ENCODE assay signal across 8 mouse cellular contexts in the genomic region with DNA sequence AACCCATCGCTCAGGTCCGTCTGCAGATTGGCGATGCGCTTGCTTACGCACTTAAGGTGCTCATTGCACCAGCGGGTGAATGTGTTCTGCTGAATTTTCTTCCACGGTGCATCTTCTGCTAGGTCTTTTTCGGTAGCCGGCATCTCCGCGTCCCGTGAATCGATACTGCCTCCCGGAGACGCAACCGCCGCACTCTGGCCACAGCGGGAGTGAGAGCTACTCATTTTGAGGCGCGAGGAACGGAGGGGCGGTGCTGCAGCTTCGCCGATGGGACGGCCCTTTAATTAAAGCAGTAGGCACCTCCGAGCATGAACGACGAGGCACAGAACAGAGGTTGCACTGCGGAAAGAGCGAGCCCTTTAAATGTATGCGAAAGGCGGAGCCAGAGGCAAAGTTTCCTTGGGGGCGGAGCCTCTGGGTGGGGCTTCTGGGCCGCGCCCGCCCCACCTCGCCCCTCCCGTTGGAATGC. TPM values are rescaled to one million over a fixed set of nuclear protein-coding genes. Genes with fewer than 3 reads are reported as not detected.
DNase-seq lines count a peak whose midpoint lies in the region; ATAC-seq and TF ChIP-seq lines count a peak whose summit lies in the region.

No protein-coding gene starts in this region.

- TF ChIP-seq POLR2A in embryonic fibroblast, embryonic 13.5 days (IDR thresholded peaks at IDR 0.05; ENCODE audit: low read depth, low read length) = no peak

- peak overlapping the region; percentile 58 for H3K4me3 ChIP-seq in C2C12 (ENCODE audit: insufficient read depth, poor library complexity, severe bottlenecking)
- peak overlapping the region; percentile 94 for H3K4me3 ChIP-seq in embryonic fibroblast, embryonic 13.5 days (ENCODE audit: insufficient read depth, low read length)
- peak overlapping the region; percentile 59 for H3K4me3 ChIP-seq in heart, embryonic 11.5 days (ENCODE audit: low read depth, low read length)
- H3K4me3 ChIP-seq in kidney, embryonic 16.5 days (ENCODE audit: low read length) = peak overlapping the region; percentile 60
- H3K4me3 ChIP-seq in liver, embryonic 12.5 days = peak overlapping the region; percentile 61

- DNase-seq in brain, adult 2 months (ENCODE audit: low read depth, low spot score) = peak; percentile 97
- peak; percentile 90 for DNase-seq in naive thymus-derived CD4-positive, alpha-beta T cell, adult 2 months (ENCODE audit: low read depth)
- peak; percentile 91 for DNase-seq in splenic B cell, adult 2 months (ENCODE audit: low read depth, low spot score)

- peak overlapping the region; percentile 71 for H3K4me2 ChIP-seq in heart, embryonic 11.5 days
- H3K4me2 ChIP-seq in kidney, embryonic 16.5 days (replicated peaks; ENCODE audit: low read depth, low read length) = peak overlapping the region; percentile 56
- H3K4me2 ChIP-seq in liver, embryonic 12.5 days = peak overlapping the region; percentile 85

- ATAC-seq in heart, embryonic 11.5 days (replicated peaks; ENCODE audit: insufficient number of reproducible peaks, low FRiP score, low TSS enrichment) = peak; percentile 82
- ATAC-seq in kidney, embryonic 16.5 days (ENCODE audit: low FRiP score, low TSS enrichment) = peak; percentile 88
- ATAC-seq in liver, embryonic 12.5 days = peak; percentile 85

- H3K79me3 ChIP-seq in C2C12 (ENCODE audit: low read depth) = peaks cover 53% of the 10 kb centered on the region

- peaks cover 2% of the 10 kb centered on the region; the same call in 1 of the 2 replicates for H3K4me1 ChIP-seq in embryonic fibroblast, embryonic 13.5 days (ENCODE audit: control insufficient read depth, insufficient read depth, low read length)
- H3K4me1 ChIP-seq in heart, embryonic 11.5 days (ENCODE audit: control insufficient read depth, insufficient read depth, low read length) = no peaks in the 10 kb centered on the region
- H3K4me1 ChIP-seq in kidney, embryonic 16.5 days (ENCODE audit: insufficient read depth, low read length) = peaks cover 8% of the 10 kb centered on the region
- peaks cover 46% of the 10 kb centered on the region for H3K4me1 ChIP-seq in liver, embryonic 12.5 days

- H3K9me3 ChIP-seq in heart, embryonic 11.5 days (replicated peaks; ENCODE audit: control insufficient read depth, low read length) = no peaks in the 10 kb centered on the region
- no peaks in the 10 kb centered on the region for H3K9me3 ChIP-seq in kidney, embryonic 16.5 days (ENCODE audit: low read length)
- H3K9me3 ChIP-seq in liver, embryonic 12.5 days (replicated peaks) = no peaks in the 10 kb centered on the region

- peak overlapping the region; percentile 92 for H3ac ChIP-seq in C2C12 (ENCODE audit: control insufficient read depth, insufficient read length, low read depth)

- H3K9ac ChIP-seq in heart, embryonic 11.5 days (ENCODE audit: low read depth, low read length) = peak overlapping the region; percentile 78
- H3K9ac ChIP-seq in kidney, embryonic 16.5 days (replicated peaks; ENCODE audit: low read length) = peak overlapping the region; percentile 78
- H3K9ac ChIP-seq in liver, embryonic 12.5 days = peak overlapping the region; percentile 67

- no peak for TF ChIP-seq CTCF in C2C12 (IDR thresholded peaks at IDR 0.05; ENCODE audit: control insufficient read depth, insufficient read depth, insufficient read length)
- no peak for TF ChIP-seq CTCF in embryonic fibroblast, embryonic 13.5 days (IDR thresholded peaks at IDR 0.05; ENCODE audit: borderline replicate concordance, insufficient read depth, low read length)

- H3K27ac ChIP-seq in embryonic fibroblast, embryonic 13.5 days (ENCODE audit: insufficient read depth, low read length) = peak overlapping the region; percentile 94
- H3K27ac ChIP-seq in heart, embryonic 11.5 days (ENCODE audit: low read depth, low read length) = peak overlapping the region; percentile 93
- peak overlapping the region; percentile 92 for H3K27ac ChIP-seq in kidney, embryonic 16.5 days (ENCODE audit: low read length)
- peak overlapping the region; percentile 75 for H3K27ac ChIP-seq in liver, embryonic 12.5 days

- peaks cover 35% of the 10 kb centered on the region for H3K36me3 ChIP-seq in C2C12 (ENCODE audit: control insufficient read depth, insufficient read depth)
- H3K36me3 ChIP-seq in heart, embryonic 11.5 days (ENCODE audit: control insufficient read depth, insufficient read depth, low read length) = peaks cover 8% of the 10 kb centered on the region; the same call in 1 of the 2 replicates
- peaks cover 16% of the 10 kb centered on the region for H3K36me3 ChIP-seq in kidney, embryonic 16.5 days (ENCODE audit: insufficient read depth, low read length)
- peaks cover 19% of the 10 kb centered on the region for H3K36me3 ChIP-seq in liver, embryonic 12.5 days
- peaks cover 6% of the 10 kb centered on the region for H3K36me3 ChIP-seq in splenic B cell, adult 2 months (ENCODE audit: control insufficient read depth, insufficient read depth, low read length, poor library complexity, severe bottlenecking)

- no peaks in the 10 kb centered on the region for H3K27me3 ChIP-seq in C2C12 (ENCODE audit: control insufficient read depth, insufficient read depth, insufficient read length)
- H3K27me3 ChIP-seq in heart, embryonic 11.5 days (ENCODE audit: control insufficient read depth, insufficient read depth, low read length) = no peaks in the 10 kb centered on the region
- no peaks in the 10 kb centered on the region; the same call in 1 of the 2 replicates for H3K27me3 ChIP-seq in kidney, embryonic 16.5 days (ENCODE audit: insufficient read depth, low read length)
- peaks cover 19% of the 10 kb centered on the region for H3K27me3 ChIP-seq in liver, embryonic 12.5 days (replicated peaks)
- no peaks in the 10 kb centered on the region for H3K27me3 ChIP-seq in splenic B cell, adult 2 months (ENCODE audit: control insufficient read depth, insufficient read depth, low read length, poor library complexity, severe bottlenecking)

- 18% methylated on average over 37 of the region's 38 CpGs for WGBS in heart, embryonic 11.5 days (ENCODE audit: insufficient replicate concordance)
- 18% methylated on average over 34 of the region's 38 CpGs for WGBS in kidney, embryonic 16.5 days
- 10% methylated on average over 38 of the region's 38 CpGs for WGBS in liver, embryonic 12.5 days (ENCODE audit: insufficient replicate concordance)

- H3K79me2 ChIP-seq in C2C12 (ENCODE audit: control insufficient read depth, insufficient read depth) = peaks cover 75% of the 10 kb centered on the region

TF ChIP-seq in C2C12, 6 proteins besides CTCF, POLR2A, EP300 and RAD21:
- no peak for TF ChIP-seq FOSL1 (IDR thresholded peaks at IDR 0.05; ENCODE audit: insufficient read depth, low read length, poor library complexity, severe bottlenecking)
- TF ChIP-seq MAX (IDR thresholded peaks at IDR 0.05) = no peak
- no peak for TF ChIP-seq USF1 (IDR thresholded peaks at IDR 0.05; ENCODE audit: low read depth)
- TF ChIP-seq MYOD1 (IDR thresholded peaks at IDR 0.05; ENCODE audit: control insufficient read depth, insufficient read length, low read depth) = no peak
- TF ChIP-seq CEBPB (IDR thresholded peaks at IDR 0.05; ENCODE audit: low read depth) = no peak
- TF ChIP-seq MYOG (IDR thresholded peaks at IDR 0.05; ENCODE audit: control insufficient read depth, extremely low read depth, insufficient read length) = no peak
TF ChIP-seq in C2C12: peak in this region for 0.

RNA-seq across cellular contexts. Expression of a gene that starts 3.4 kb away (rescaled TPM):
- 1,024 TPM for polyA plus RNA-seq in C2C12 (2012; fragmentation: generic; extraction: Trizol)
- polyA plus RNA-seq in embryonic fibroblast, embryonic 13.5 days (2011; ENCODE audit: insufficient read length, low read depth, missing spikeins) = 1,955 and 2,266 TPM in 2 replicates
- 170 and 219 TPM in 2 replicates for polyA plus RNA-seq in heart, embryonic 11.5 days (2014; fragmentation: Nextera tagmentation; extraction: Ambion mirVana)
- 331 and 364 TPM in 2 replicates for polyA plus RNA-seq in kidney, embryonic 16.5 days (2015; fragmentation: Nextera tagmentation; extraction: Ambion mirVana)
- 79.2 and 80.1 TPM in 2 replicates for polyA plus RNA-seq in liver, embryonic 12.5 days (2016; fragmentation: Nextera tagmentation; extraction: Ambion mirVana)

RNA-seq across cellular contexts. Expression of a gene that starts 8.2 kb away (rescaled TPM):
- polyA plus RNA-seq in C2C12 (2012; fragmentation: generic; extraction: Trizol) = 172 TPM
- polyA plus RNA-seq in embryonic fibroblast, embryonic 13.5 days (2011; ENCODE audit: insufficient read length, low read depth, missing spikeins) = 195 and 206 TPM in 2 replicates
- polyA plus RNA-seq in heart, embryonic 11.5 days (2014; fragmentation: Nextera tagmentation; extraction: Ambion mirVana) = 16.7 and 22.3 TPM in 2 replicates
- 25.6 and 26.5 TPM in 2 replicates for polyA plus RNA-seq in kidney, embryonic 16.5 days (2015; fragmentation: Nextera tagmentation; extraction: Ambion mirVana)
- 10.1 and 11.6 TPM in 2 replicates for polyA plus RNA-seq in liver, embryonic 12.5 days (2016; fragmentation: Nextera tagmentation; extraction: Ambion mirVana)

RNA-seq across cellular contexts. Expression of a gene that starts 24.4 kb away (rescaled TPM):
- polyA plus RNA-seq in C2C12 (2012; fragmentation: generic; extraction: Trizol) = 3,196 TPM
- polyA plus RNA-seq in embryonic fibroblast, embryonic 13.5 days (2011; ENCODE audit: insufficient read length, low read depth, missing spikeins) = 311 and 352 TPM in 2 replicates
- 532 and 534 TPM in 2 replicates for polyA plus RNA-seq in heart, embryonic 11.5 days (2014; fragmentation: Nextera tagmentation; extraction: Ambion mirVana)
- 610 and 782 TPM in 2 replicates for polyA plus RNA-seq in kidney, embryonic 16.5 days (2015; fragmentation: Nextera tagmentation; extraction: Ambion mirVana)
- 624 and 688 TPM in 2 replicates for polyA plus RNA-seq in liver, embryonic 12.5 days (2016; fragmentation: Nextera tagmentation; extraction: Ambion mirVana)

RNA-seq across cellular contexts. Expression of a gene that starts 35.5 kb away (rescaled TPM):
- 18.1 TPM for polyA plus RNA-seq in C2C12 (2012; fragmentation: generic; extraction: Trizol)
- 43.2 and 52.9 TPM in 2 replicates for polyA plus RNA-seq in embryonic fibroblast, embryonic 13.5 days (2011; ENCODE audit: insufficient read length, low read depth, missing spikeins)
- 49.1 and 58.2 TPM in 2 replicates for polyA plus RNA-seq in heart, embryonic 11.5 days (2014; fragmentation: Nextera tagmentation; extraction: Ambion mirVana)
- polyA plus RNA-seq in kidney, embryonic 16.5 days (2015; fragmentation: Nextera tagmentation; extraction: Ambion mirVana) = 97.2 and 103 TPM in 2 replicates
- 33.4 and 36.5 TPM in 2 replicates for polyA plus RNA-seq in liver, embryonic 12.5 days (2016; fragmentation: Nextera tagmentation; extraction: Ambion mirVana)

RNA-seq across cellular contexts. Expression of a gene that starts 35.9 kb away (rescaled TPM):
- polyA plus RNA-seq in C2C12 (2012; fragmentation: generic; extraction: Trizol) = 13.9 TPM
- 8.0 and 12.1 TPM in 2 replicates for polyA plus RNA-seq in embryonic fibroblast, embryonic 13.5 days (2011; ENCODE audit: insufficient read length, low read depth, missing spikeins)
- polyA plus RNA-seq in heart, embryonic 11.5 days (2014; fragmentation: Nextera tagmentation; extraction: Ambion mirVana) = 10.5 and 11.5 TPM in 2 replicates
- polyA plus RNA-seq in kidney, embryonic 16.5 days (2015; fragmentation: Nextera tagmentation; extraction: Ambion mirVana) = 13.4 and 15.5 TPM in 2 replicates
- polyA plus RNA-seq in liver, embryonic 12.5 days (2016; fragmentation: Nextera tagmentation; extraction: Ambion mirVana) = 19.8 and 21.6 TPM in 2 replicates

Comparison
In these comparisons a context has a peak if more than half of its experiments do, and no peak if none do; other contexts are left out.
1. Peak in every context shown above with its lines: DNase-seq, ATAC-seq, H3K4me3 ChIP-seq and H3K27ac ChIP-seq.